Mouse (Mus musculus) heart, embryonic 14.5 days (tissue): ENCODE measurements around the gene Soat1. TPM values are rescaled to one million over a fixed set of nuclear protein-coding genes. Genes with fewer than 3 reads are reported as not detected.

Experiments
- ATAC-seq: fragments of 200-750 bp; cut with Nextera tagmentation; 2 replicates; pipeline ENCODE4 v1.8.0; 2017; ENCODE audit warnings: low read depth, moderate TSS enrichment; ENCODE audit not compliant: insufficient number of reproducible peaks, insufficient read depth, low FRiP score
- H3K27ac ChIP-seq, 2 experiments: fragments of 200-500 bp in 1 of 2; fragments of 300-500 bp in 1 of 2; sonication (generic) in 1 of 2; replicated peaks in 1 of 2; 2 replicates each; pipeline ENCODE4 v1.5.1; 2012 to 2014; ENCODE audit warnings: low read depth in 2 of 2, low read length in 2 of 2, control low read depth in 1 of 2, mild to moderate bottlenecking in 1 of 2, mixed read lengths in 1 of 2; ENCODE audit not compliant: control insufficient read depth in 1 of 2, insufficient read depth in 1 of 2
- H3K27me3 ChIP-seq: fragments of 300-500 bp; sonication (generic); 2 replicates; pipeline ENCODE4 v1.6.1; 2014; ENCODE audit warnings: mild to moderate bottlenecking, low read length, control low read depth; ENCODE audit not compliant: control insufficient read depth, insufficient read depth
- H3K36me3 ChIP-seq: fragments of 300-500 bp; sonication (generic); 2 replicates; pipeline ENCODE4 v1.6.1; 2014; ENCODE audit warnings: mild to moderate bottlenecking, control low read depth, low read length, mixed read lengths; ENCODE audit not compliant: control insufficient read depth, insufficient read depth
- H3K4me1 ChIP-seq, 2 experiments: fragments of 200-500 bp in 1 of 2; fragments of 300-500 bp in 1 of 2; sonication (generic) in 1 of 2; 2 replicates each; pipeline ENCODE4 v1.6.1; 2012 to 2014; ENCODE audit warnings: low read length in 2 of 2, control low read depth in 1 of 2, mixed read lengths in 1 of 2; ENCODE audit not compliant: control insufficient read depth in 2 of 2, insufficient read depth in 2 of 2
- H3K4me2 ChIP-seq: fragments of 300-500 bp; sonication (generic); 2 replicates; pipeline ENCODE4 v1.6.1; 2014; ENCODE audit warnings: mild to moderate bottlenecking, low read length
- H3K4me3 ChIP-seq, 2 experiments: fragments of 200-500 bp in 1 of 2; fragments of 300-500 bp in 1 of 2; sonication (generic) in 1 of 2; 2 replicates each; pipeline ENCODE4 v1.5.1; 2012 to 2014; ENCODE audit warnings: low read length in 2 of 2, mild to moderate bottlenecking in 2 of 2, control low read depth in 1 of 2, low read depth in 1 of 2, moderate library complexity in 1 of 2; ENCODE audit not compliant: control insufficient read depth in 1 of 2, insufficient read depth in 1 of 2
- H3K9ac ChIP-seq: fragments of 300-500 bp; sonication (generic); 2 replicates; pipeline ENCODE4 v1.6.1; 2014; ENCODE audit warnings: mild to moderate bottlenecking, low read length
- H3K9me3 ChIP-seq: fragments of 300-500 bp; sonication (generic); 2 replicates; pipeline ENCODE4 v1.6.1; 2016; ENCODE audit warnings: low read length, control low read depth; ENCODE audit not compliant: control insufficient read depth
- WGBS: fragments of 180-500 bp; shearing (Covaris S2); extraction: QIAGEN DNeasy Blood & Tissue Kit; methylation state at CpG from one replicate; pipeline ENCODE4 v1.1.7; 2014; 5-methylcytosine and 5-hydroxymethylcytosine counted together
- polyA plus RNA-seq: library from polyadenylated mRNA; unstranded; fragments of >200 nt; fragmentation: Nextera tagmentation; extraction: Ambion mirVana; gene quantifications from 2 replicates; pipeline ENCODE4 v1.2.1, GENCODE M21; 2014

The Soat1 gene
- polyA plus RNA-seq, 1 experiment from 2014 or later = 32.2 TPM

DNA sequence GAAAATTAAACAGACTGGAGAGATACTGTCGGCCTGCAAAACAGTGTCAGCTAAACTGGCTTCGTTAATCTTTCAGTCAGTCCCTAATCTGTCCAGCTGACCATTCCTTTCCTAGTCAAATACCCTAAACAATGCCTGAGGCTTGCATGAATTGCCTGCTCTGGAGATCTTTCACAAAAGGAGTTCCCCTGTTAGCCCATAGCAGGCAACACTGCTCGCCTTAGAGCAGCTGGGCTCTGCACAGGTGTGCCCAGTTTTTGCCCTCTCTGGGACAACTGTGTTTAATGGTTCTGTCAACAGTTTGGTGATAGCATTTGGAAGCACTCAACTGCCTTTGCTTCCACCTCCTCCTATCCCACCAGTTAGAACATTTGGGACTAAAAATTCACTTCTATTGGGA lies 723 bp upstream of the Soat1 start:
- H3K4me3 ChIP-seq = no peak overlapping the region
- H3K9ac ChIP-seq = no peak overlapping the region
- 60% methylated on average over 3 of the region's 3 CpGs for WGBS
- H3K27me3 ChIP-seq = no peaks in the 10 kb centered on the region
- ATAC-seq = no peak
- no peak overlapping the region for H3K4me2 ChIP-seq
- H3K36me3 ChIP-seq = no peaks in the 10 kb centered on the region
- H3K4me1 ChIP-seq = peaks cover 2 to 11% of the 10 kb centered on the region in 2 experiments; a peak in 3 of 4 replicates
- no peak overlapping the region for H3K27ac ChIP-seq
- H3K9me3 ChIP-seq = no peaks in the 10 kb centered on the region

DNA sequence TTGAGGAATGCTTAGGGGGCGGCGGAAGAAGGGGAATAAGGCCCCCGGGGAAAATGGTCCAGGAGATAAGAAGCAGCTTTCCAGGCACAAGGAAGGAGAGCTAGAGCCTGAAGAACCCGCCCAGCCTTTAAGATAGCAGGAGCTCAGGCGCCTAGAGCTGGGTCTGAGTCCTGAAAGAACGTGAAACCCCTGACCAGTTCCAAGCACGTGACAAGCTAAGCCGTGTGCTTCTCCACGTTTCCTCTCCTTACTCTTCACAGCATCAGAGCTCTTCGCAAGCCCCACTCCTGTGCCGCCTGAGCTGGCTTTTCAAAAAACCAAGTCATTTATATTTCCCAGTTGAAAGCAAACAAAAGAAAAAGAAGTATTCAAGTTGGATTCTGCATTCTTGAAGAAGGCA lies 1.1 kb downstream of the Soat1 start:
- peak; percentile 57 for ATAC-seq
- Histone ChIP-seq H3K4me2 (peak overlapping the region; percentile 74), H3K27ac (peak overlapping the region; percentile 75 to 80), H3K36me3 (peaks cover 2% of the 10 kb centered on the region; the same call in 1 of the 2 replicates), H3K9ac (peak overlapping the region; percentile 82), H3K27me3 (no peaks in the 10 kb centered on the region), H3K4me1 (peaks cover 2 to 21% of the 10 kb centered on the region in 2 experiments; a peak in 3 of 4 replicates), H3K9me3 (0 out of 2 replicates have a peak, but pooled peaks cover 6% of the 10 kb centered on the region), H3K4me3 (peak overlapping the region; percentile 41 to 78)
- 3% methylated on average over 11 of the region's 11 CpGs for WGBS

DNA sequence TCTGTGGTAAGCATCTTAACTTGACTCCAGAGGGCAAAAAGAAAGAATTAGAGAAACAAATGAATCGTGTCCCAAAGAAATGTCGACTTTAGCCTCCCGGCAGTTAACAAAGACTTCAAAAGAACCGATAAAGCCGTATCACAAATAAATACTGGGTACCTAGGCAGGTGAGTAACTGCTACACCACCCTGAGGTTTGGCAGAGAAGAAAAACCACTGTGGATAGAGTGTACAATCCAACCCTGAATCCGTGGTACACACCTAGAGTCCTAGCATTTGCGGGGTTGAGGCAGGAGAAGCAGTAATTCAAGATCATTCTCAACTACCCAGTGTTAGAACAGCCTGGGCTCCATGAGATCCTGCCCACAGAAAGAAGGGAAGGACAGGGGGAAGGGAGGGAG lies 2.2 kb downstream of the Soat1 start:
- H3K27ac ChIP-seq = peak overlapping the region in 1 of 2 experiments; percentile 75; a peak in 1 of 4 replicates
- H3K4me1 ChIP-seq = peaks cover 5 to 25% of the 10 kb centered on the region in 2 experiments; a peak in 3 of 4 replicates
- peaks cover 2% of the 10 kb centered on the region; the same call in 1 of the 2 replicates for H3K36me3 ChIP-seq
- H3K4me3 ChIP-seq = peak overlapping the region in 1 of 2 experiments; percentile 78; a peak in 1 of 4 replicates
- 82% methylated on average over 7 of the region's 7 CpGs for WGBS
- no peaks in the 10 kb centered on the region for H3K27me3 ChIP-seq
- no peak for ATAC-seq
- H3K9ac ChIP-seq = peak overlapping the region; percentile 42; the same call in 1 of the 2 replicates
- 0 out of 2 replicates have a peak, but pooled peaks cover 6% of the 10 kb centered on the region for H3K9me3 ChIP-seq
- peak overlapping the region; percentile 74 for H3K4me2 ChIP-seq

DNA sequence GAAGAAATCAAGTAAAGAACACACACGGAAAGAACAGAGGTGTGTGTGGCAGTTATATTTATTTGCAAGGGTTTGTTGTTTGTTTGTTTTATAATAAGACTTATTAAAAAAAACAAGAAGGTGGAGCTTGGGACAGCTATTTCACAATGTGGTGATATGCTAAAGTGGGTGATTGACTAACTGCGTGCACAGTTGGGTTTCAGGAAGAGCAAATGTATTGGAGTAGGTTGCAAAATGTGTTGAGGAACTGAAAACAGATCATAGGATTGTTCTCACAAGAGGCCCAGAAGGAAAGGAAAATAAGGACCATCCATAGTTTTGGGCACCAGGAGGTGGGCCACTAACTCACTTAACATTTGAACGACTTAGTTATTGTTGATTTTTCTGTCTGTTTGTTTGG lies 3.1 kb downstream of the Soat1 start:
- peaks cover 5 to 25% of the 10 kb centered on the region in 2 experiments; a peak in 3 of 4 replicates for H3K4me1 ChIP-seq
- WGBS = 69% methylated on average over 3 of the region's 3 CpGs
- no peaks in the 10 kb centered on the region for H3K27me3 ChIP-seq
- no peak overlapping the region for H3K9ac ChIP-seq
- H3K36me3 ChIP-seq = peaks cover 7% of the 10 kb centered on the region
- no peak overlapping the region for H3K4me3 ChIP-seq
- H3K27ac ChIP-seq = 0 out of 4 replicates have a peak overlapping the region, but pooled peaks of 1 of the 2 experiments have one; percentile 7
- ATAC-seq = no peak
- 0 out of 2 replicates have a peak overlapping the region, but pooled peaks have one; percentile 0 for H3K4me2 ChIP-seq
- 0 out of 2 replicates have a peak, but pooled peaks cover 6% of the 10 kb centered on the region for H3K9me3 ChIP-seq

DNA sequence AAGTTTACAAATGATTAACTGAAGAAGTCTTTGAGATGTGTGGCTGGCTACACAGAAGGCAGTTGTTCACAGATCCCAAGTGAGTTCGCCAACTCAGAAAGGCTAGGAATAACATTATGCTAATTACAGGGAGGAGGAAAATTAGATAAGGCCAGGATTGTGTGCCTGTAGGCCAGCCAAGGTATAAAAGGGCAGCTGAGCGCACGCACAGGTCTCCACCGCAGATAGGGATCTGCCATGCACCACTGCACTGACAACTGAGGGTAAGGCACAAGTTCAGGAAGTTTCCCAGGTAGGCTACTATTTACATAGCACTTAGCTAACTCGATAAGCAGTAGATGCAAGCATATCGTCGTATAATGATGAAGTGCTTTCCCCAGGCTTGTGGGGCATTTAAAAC lies 3.6 kb downstream of the Soat1 start:
- Histone ChIP-seq H3K4me1 (peaks cover 5 to 25% of the 10 kb centered on the region in 2 experiments; a peak in 3 of 4 replicates), H3K4me3 (no peak overlapping the region), H3K9me3 (0 out of 2 replicates have a peak, but pooled peaks cover 6% of the 10 kb centered on the region), H3K36me3 (peaks cover 12% of the 10 kb centered on the region), H3K9ac (no peak overlapping the region), H3K4me2 (0 out of 2 replicates have a peak overlapping the region, but pooled peaks have one; percentile 0), H3K27ac (no peak overlapping the region), H3K27me3 (no peaks in the 10 kb centered on the region)
- ATAC-seq = no peak
- 56% methylated on average over 7 of the region's 7 CpGs for WGBS

DNA sequence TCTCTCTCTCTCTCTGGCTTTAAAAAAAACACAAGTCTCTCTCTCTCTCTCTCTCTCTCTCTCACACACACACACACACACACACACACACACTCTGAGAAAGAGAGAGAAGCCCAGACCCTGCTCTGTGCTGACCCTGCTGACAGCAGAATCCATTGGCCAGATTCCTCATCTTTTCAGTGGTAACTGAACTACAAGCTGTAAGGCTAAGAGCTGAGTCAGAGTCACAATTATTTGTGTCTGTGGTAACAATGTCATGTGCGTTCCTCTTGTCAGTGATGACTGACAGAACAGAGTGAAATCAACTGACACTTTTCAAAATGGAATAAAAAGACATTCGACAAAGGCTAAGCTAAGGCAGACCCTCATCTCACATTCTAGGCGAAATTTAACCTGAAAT lies 5.6 kb downstream of the Soat1 start:
- Histone ChIP-seq H3K9me3 (0 out of 2 replicates have a peak, but pooled peaks cover 6% of the 10 kb centered on the region), H3K27me3 (no peaks in the 10 kb centered on the region), H3K36me3 (peaks cover 23% of the 10 kb centered on the region), H3K4me2 (no peak overlapping the region), H3K4me1 (peaks cover 5 to 25% of the 10 kb centered on the region in 2 experiments; a peak in 3 of 4 replicates), H3K4me3 (no peak overlapping the region), H3K27ac (no peak overlapping the region; a peak in 1 of 4 replicates), H3K9ac (no peak overlapping the region)
- WGBS = 60% methylated on average over 3 of the region's 3 CpGs
- no peak for ATAC-seq

DNA sequence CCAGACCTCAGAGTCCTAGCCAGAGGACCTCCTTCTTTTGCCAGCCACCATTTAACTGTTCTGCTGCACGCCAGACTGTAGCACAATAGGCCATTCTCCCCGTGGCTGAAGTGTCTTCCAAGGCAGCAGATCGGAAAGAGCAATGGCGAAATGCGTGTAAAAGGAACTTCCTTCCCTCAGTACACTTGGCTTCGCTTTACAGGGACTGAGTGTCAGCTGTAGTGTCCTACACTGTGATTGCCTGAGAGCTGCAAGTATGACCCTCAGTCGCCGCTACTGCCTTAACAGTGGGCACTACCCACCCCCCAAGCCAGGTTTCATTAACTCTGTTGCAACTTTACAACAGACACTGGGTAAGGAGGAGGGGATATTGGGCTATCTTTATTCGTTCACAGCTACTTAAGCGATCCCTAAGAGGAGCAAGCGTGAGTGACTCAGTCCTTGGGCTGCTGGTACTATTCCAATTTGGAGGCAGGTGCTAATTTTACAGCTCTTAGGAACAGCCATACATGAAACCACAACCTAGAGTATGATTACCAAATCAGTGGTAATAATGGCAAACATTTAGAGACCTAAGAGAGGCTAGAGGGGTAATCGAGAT lies 6.4 kb downstream of the Soat1 start:
- Histone ChIP-seq H3K4me1 (peaks cover 5 to 21% of the 10 kb centered on the region in 2 experiments; a peak in 3 of 4 replicates), H3K36me3 (peaks cover 28% of the 10 kb centered on the region), H3K9ac (no peak overlapping the region), H3K27ac (no peak overlapping the region), H3K4me3 (no peak overlapping the region), H3K27me3 (no peaks in the 10 kb centered on the region), H3K4me2 (no peak overlapping the region), H3K9me3 (0 out of 2 replicates have a peak, but pooled peaks cover 6% of the 10 kb centered on the region)
- WGBS = 78% methylated on average over 12 of the region's 12 CpGs
- ATAC-seq = no peak
